Mouse (Mus musculus) neural tube, embryonic 14.5 days (tissue): ENCODE results near the gene Hoxb7. TPM values are rescaled to one million over a fixed set of nuclear protein-coding genes. Genes with fewer than 3 reads are reported as not detected.

Experiments
- ATAC-seq: fragments of 200-750 bp; cut with Nextera tagmentation; 2 replicates; pipeline ENCODE4 v1.8.0; 2017; ENCODE audit warnings: low read depth, mild to moderate bottlenecking, moderate TSS enrichment, moderate library complexity
- H3K27ac ChIP-seq: fragments of 300-500 bp; sonication (generic); 2 replicates; pipeline ENCODE4 v1.5.1; 2014; ENCODE audit warnings: low read depth, mild to moderate bottlenecking, control low read depth, low read length, moderate library complexity, mixed read lengths
- H3K27me3 ChIP-seq: fragments of 300-500 bp; sonication (generic); 2 replicates; pipeline ENCODE4 v1.6.1; 2014; ENCODE audit warnings: low read length; ENCODE audit not compliant: control insufficient read depth, insufficient read depth
- H3K36me3 ChIP-seq: fragments of 300-500 bp; sonication (generic); 2 replicates; pipeline ENCODE4 v1.6.1; 2014; ENCODE audit warnings: low read length, mixed read lengths; ENCODE audit not compliant: control insufficient read depth, insufficient read depth
- H3K4me1 ChIP-seq: fragments of 300-500 bp; sonication (generic); 2 replicates; pipeline ENCODE4 v1.6.1; 2014; ENCODE audit warnings: low read length; ENCODE audit not compliant: control insufficient read depth, insufficient read depth
- H3K4me2 ChIP-seq: fragments of 300-500 bp; sonication (generic); 2 replicates; pipeline ENCODE4 v1.6.1; 2014; ENCODE audit warnings: mild to moderate bottlenecking, low read depth, low read length, control low read depth
- H3K4me3 ChIP-seq: fragments of 300-500 bp; sonication (generic); 2 replicates; pipeline ENCODE4 v1.5.1; 2014; ENCODE audit warnings: low read depth, low read length, control low read depth, mixed read lengths
- H3K9ac ChIP-seq: fragments of 300-500 bp; sonication (generic); replicated peaks from 2 replicates; pipeline ENCODE4 v1.6.1; 2014; ENCODE audit warnings: low read depth, mild to moderate bottlenecking, control low read depth, low read length, mixed read lengths
- H3K9me3 ChIP-seq: fragments of 300-500 bp; sonication (generic); 2 replicates; pipeline ENCODE4 v1.6.1; 2016; ENCODE audit warnings: low read length; ENCODE audit not compliant: control insufficient read depth
- WGBS: fragments of 180-500 bp; shearing (Covaris S2); extraction: QIAGEN DNeasy Blood & Tissue Kit; methylation state at CpG from one replicate; pipeline ENCODE4 v1.1.7; 2014; 5-methylcytosine and 5-hydroxymethylcytosine counted together
- polyA plus RNA-seq: library from polyadenylated mRNA; unstranded; fragments of >200 nt; fragmentation: Nextera tagmentation; extraction: Ambion mirVana; gene quantifications from 2 replicates; pipeline ENCODE4 v1.2.1, GENCODE M21; 2014

Hoxb7 gene
- polyA plus RNA-seq, 1 experiment from 2014 or later, result 133 TPM

GRCm38 (mm10) chr11:96308763-96309162 lies 22.3 kb downstream of the Hoxb7 start:
- Histone ChIP-seq H3K36me3 (peaks cover 18% of the 10 kb centered on the region; the same call in 1 of the 2 replicates), H3K27me3 (no peaks in the 10 kb centered on the region), H3K9me3 (no peaks in the 10 kb centered on the region), H3K4me3 (peak overlapping the region; percentile 95), H3K9ac (peak overlapping the region; percentile 100), H3K27ac (peak overlapping the region; percentile 100), H3K4me1 (peaks cover 65% of the 10 kb centered on the region), H3K4me2 (peak overlapping the region; percentile 100)
- ATAC-seq, result no peak
- 5% methylated on average over 4 of the region's 4 CpGs for WGBS

GRCm38 (mm10) chr11:96309288-96309687 lies 22.9 kb downstream of the Hoxb7 start:
- Histone ChIP-seq H3K36me3 (peaks cover 13% of the 10 kb centered on the region; the same call in 1 of the 2 replicates), H3K4me2 (peak overlapping the region; percentile 100), H3K9me3 (no peaks in the 10 kb centered on the region), H3K27me3 (no peaks in the 10 kb centered on the region), H3K4me1 (peaks cover 67% of the 10 kb centered on the region), H3K4me3 (peak overlapping the region; percentile 95), H3K9ac (peak overlapping the region; percentile 100), H3K27ac (peak overlapping the region; percentile 100)
- WGBS, result 0% methylated on average over 4 of the region's 4 CpGs
- ATAC-seq, result no peak

GRCm38 (mm10) chr11:96310183-96310938 lies 23.9 kb downstream of the Hoxb7 start:
- Histone ChIP-seq H3K4me3 (peak overlapping the region; percentile 95), H3K9ac (peak overlapping the region; percentile 100), H3K27me3 (no peaks in the 10 kb centered on the region), H3K9me3 (no peaks in the 10 kb centered on the region), H3K36me3 (peaks cover 7% of the 10 kb centered on the region; the same call in 1 of the 2 replicates), H3K4me2 (peak overlapping the region; percentile 100), H3K4me1 (peaks cover 72% of the 10 kb centered on the region), H3K27ac (peak overlapping the region; percentile 100)
- 4% methylated on average over 20 of the region's 20 CpGs for WGBS
- ATAC-seq, result no peak

GRCm38 (mm10) chr11:96311097-96311496 lies 24.7 kb downstream of the Hoxb7 start:
- H3K27ac ChIP-seq, result peak overlapping the region; percentile 100
- peaks cover 2% of the 10 kb centered on the region; the same call in 1 of the 2 replicates for H3K36me3 ChIP-seq
- H3K4me3 ChIP-seq, result peak overlapping the region; percentile 95
- H3K9ac ChIP-seq, result peak overlapping the region; percentile 100
- ATAC-seq, result no peak
- peak overlapping the region; percentile 100 for H3K4me2 ChIP-seq
- H3K27me3 ChIP-seq, result no peaks in the 10 kb centered on the region
- WGBS, result 2% methylated on average over 6 of the region's 6 CpGs
- H3K9me3 ChIP-seq, result no peaks in the 10 kb centered on the region
- peaks cover 71% of the 10 kb centered on the region for H3K4me1 ChIP-seq

- Histone ChIP-seq H3K4me3 (peak overlapping the region; percentile 95), H3K36me3 (no peaks in the 10 kb centered on the region), H3K4me1 (peaks cover 71% of the 10 kb centered on the region), H3K27me3 (no peaks in the 10 kb centered on the region), H3K4me2 (peak overlapping the region; percentile 100), H3K27ac (peak overlapping the region; percentile 100), H3K9ac (peak overlapping the region; percentile 100), H3K9me3 (no peaks in the 10 kb centered on the region)
- peak; percentile 67 for ATAC-seq
- 1% methylated on average over 31 of the region's 31 CpGs for WGBS
These were observed 25.3 kb downstream of the Hoxb7 start for GRCm38 (mm10) chr11:96311520-96312417.

GRCm38 (mm10) chr11:96313134-96313533 lies 26.7 kb downstream of the Hoxb7 start:
- peak overlapping the region; percentile 95 for H3K4me3 ChIP-seq
- H3K9ac ChIP-seq, result peak overlapping the region; percentile 100
- peak overlapping the region; percentile 100 for H3K27ac ChIP-seq
- ATAC-seq, result no peak
- no peaks in the 10 kb centered on the region for H3K9me3 ChIP-seq
- no peaks in the 10 kb centered on the region for H3K36me3 ChIP-seq
- H3K27me3 ChIP-seq, result no peaks in the 10 kb centered on the region
- 16% methylated on average over 2 of the region's 2 CpGs for whole genome bisulfite sequencing
- peaks cover 73% of the 10 kb centered on the region for H3K4me1 ChIP-seq
- H3K4me2 ChIP-seq, result peak overlapping the region; percentile 100

- WGBS, result 3% methylated on average over 12 of the region's 12 CpGs
- ATAC-seq, result no peak
- H3K27me3 ChIP-seq, result no peaks in the 10 kb centered on the region
- H3K4me1 ChIP-seq, result peaks cover 66% of the 10 kb centered on the region
- H3K27ac ChIP-seq, result peak overlapping the region; percentile 100
- H3K9me3 ChIP-seq, result no peaks in the 10 kb centered on the region
- H3K9ac ChIP-seq, result peak overlapping the region; percentile 100
- H3K4me2 ChIP-seq, result peak overlapping the region; percentile 100
- H3K4me3 ChIP-seq, result peak overlapping the region; percentile 95
- no peaks in the 10 kb centered on the region for H3K36me3 ChIP-seq
These were observed 27.5 kb downstream of the Hoxb7 start for GRCm38 (mm10) chr11:96313806-96314428.

GRCm38 (mm10) chr11:96314671-96315343 lies 28.4 kb downstream of the Hoxb7 start:
- Histone ChIP-seq H3K9ac (peak overlapping the region; percentile 100), H3K36me3 (no peaks in the 10 kb centered on the region), H3K9me3 (no peaks in the 10 kb centered on the region), H3K4me2 (peak overlapping the region; percentile 100), H3K27me3 (no peaks in the 10 kb centered on the region), H3K27ac (peak overlapping the region; percentile 100), H3K4me3 (peak overlapping the region; percentile 95), H3K4me1 (peaks cover 62% of the 10 kb centered on the region)
- WGBS, result under 1% methylated on average over 34 of the region's 34 CpGs
- ATAC-seq, result no peak
